Mouse (Mus musculus) CH12.LX (cell line): ENCODE measurements at regions not wholly inside any gene's neighbourhood (a gene's known extent, or its start where the extent isn't known, plus 50 kb on each side); places are given as distances from the start of the nearest gene placed in this dataset.

Experiments
- DNase-seq: peaks from one replicate; pipeline ENCODE4 v3.0.0-alpha.2; 2013; ENCODE audit errors: extremely low read depth
- H3K27ac ChIP-seq: 2 replicates; pipeline ENCODE4 v1.5.1; 2012; ENCODE audit warnings: low read depth, mild to moderate bottlenecking, control low read depth, moderate library complexity; ENCODE audit not compliant: insufficient read depth
- H3K27me3 ChIP-seq: replicated peaks from 2 replicates; pipeline ENCODE3; 2012; ENCODE audit warnings: inconsistent platforms
- H3K36me3 ChIP-seq, 2 experiments: replicated peaks in 1 of 2; 2 replicates each; pipeline versions ENCODE3 to v1.6.1; 2012; ENCODE audit warnings: inconsistent platforms in 1 of 2, low read length in 1 of 2, mild to moderate bottlenecking in 1 of 2, mixed read lengths in 1 of 2, moderate library complexity in 1 of 2; ENCODE audit not compliant: control insufficient read depth in 1 of 2, insufficient read depth in 1 of 2
- H3K4me1 ChIP-seq, 2 experiments: 2 replicates each; pipeline ENCODE4 v1.6.1; 2012; ENCODE audit warnings: inconsistent platforms in 1 of 2, moderate library complexity in 1 of 2; ENCODE audit not compliant: insufficient read depth in 2 of 2, control insufficient read depth in 1 of 2
- H3K4me2 ChIP-seq: 2 replicates; pipeline ENCODE4 v1.6.1; 2012; ENCODE audit warnings: low read depth, mild to moderate bottlenecking, control low read depth; ENCODE audit not compliant: poor library complexity, insufficient read depth, severe bottlenecking
- H3K4me3 ChIP-seq, 3 experiments: fragments of 150-350 bp in 1 of 3; sonication (generic) in 1 of 3; replicated peaks in 1 of 3; 2 replicates each; pipeline versions ENCODE3 to v1.5.1; 2011 to 2012; ENCODE audit warnings: low read depth in 2 of 3, low read length in 2 of 3, mild to moderate bottlenecking in 2 of 3, moderate library complexity in 2 of 3, control low read depth in 1 of 3, improper control_type of control experiment in 1 of 3, inconsistent platforms in 1 of 3, mixed read lengths in 1 of 3; ENCODE audit not compliant: poor library complexity in 1 of 3
- H3K79me2 ChIP-seq: replicated peaks from 2 replicates; pipeline ENCODE4 v1.6.1; 2012; ENCODE audit warnings: mild to moderate bottlenecking, moderate library complexity; ENCODE audit not compliant: control insufficient read depth, poor library complexity, insufficient read depth, severe bottlenecking; ENCODE audit errors: extremely low read depth
- H3K9ac ChIP-seq: 2 replicates; pipeline ENCODE4 v1.6.1; 2012; ENCODE audit warnings: low read depth, mild to moderate bottlenecking, control low read depth, moderate library complexity; ENCODE audit not compliant: insufficient read depth
- H3K9me3 ChIP-seq: replicated peaks from 2 replicates; pipeline ENCODE3; 2012; ENCODE audit warnings: low read length, inconsistent platforms, mixed read lengths
- CHD1 ChIP-seq: IDR thresholded peaks from 2 replicates; pipeline ENCODE4 v1.6.1; 2012; ENCODE audit warnings: low read depth, low read length, improper control_type of control experiment, inconsistent platforms
- CHD2 ChIP-seq: IDR thresholded peaks from 2 replicates; pipeline ENCODE4 v1.6.1; 2011; ENCODE audit warnings: low read length, improper control_type of control experiment
- CTCF ChIP-seq, 2 experiments: IDR thresholded peaks in 1 of 2; conservative IDR thresholded peaks in 1 of 2; 2 replicates each; pipeline ENCODE4 v1.5.1; 2011 to 2012; ENCODE audit warnings: low read depth in 2 of 2, low read length in 2 of 2, improper control_type of control experiment in 1 of 2, inconsistent platforms in 1 of 2, mild to moderate bottlenecking in 1 of 2, moderate library complexity in 1 of 2
- E2F4 ChIP-seq: IDR thresholded peaks from 2 replicates; pipeline ENCODE4 v1.6.1; 2011; ENCODE audit warnings: low read depth, low read length, improper control_type of control experiment; ENCODE audit not compliant: insufficient replicate concordance
- EP300 ChIP-seq: IDR thresholded peaks from 2 replicates; pipeline ENCODE4 v1.6.1; 2011; ENCODE audit warnings: low read length, improper control_type of control experiment
- ETS1 ChIP-seq: conservative IDR thresholded peaks from 2 replicates; pipeline ENCODE4 v1.6.1; 2012; ENCODE audit warnings: low read depth, mild to moderate bottlenecking, inconsistent platforms, low read length, improper control_type of control experiment, moderate library complexity
- HCFC1 ChIP-seq: IDR thresholded peaks from 2 replicates; pipeline ENCODE4 v1.6.1; 2012; ENCODE audit warnings: low read depth, mild to moderate bottlenecking, inconsistent platforms, low read length, improper control_type of control experiment
- JUN ChIP-seq: IDR thresholded peaks from 2 replicates; pipeline ENCODE4 v1.6.1; 2011; ENCODE audit warnings: low read depth, mild to moderate bottlenecking, low read length, improper control_type of control experiment, moderate library complexity; ENCODE audit not compliant: insufficient read depth
- JUND ChIP-seq: conservative IDR thresholded peaks from 2 replicates; pipeline ENCODE4 v1.6.1; 2011; ENCODE audit warnings: low read depth, low read length, improper control_type of control experiment
- MAX ChIP-seq: IDR thresholded peaks from 2 replicates; pipeline ENCODE4 v1.6.1; 2011; ENCODE audit warnings: low read length, improper control_type of control experiment
- MAZ ChIP-seq: IDR thresholded peaks from 2 replicates; pipeline ENCODE4 v1.6.1; 2012; ENCODE audit warnings: low read depth, mild to moderate bottlenecking, inconsistent platforms, low read length, improper control_type of control experiment, moderate library complexity
- MEF2A ChIP-seq: IDR thresholded peaks from 2 replicates; pipeline ENCODE4 v1.6.1; 2014; ENCODE audit warnings: low read depth, mild to moderate bottlenecking, inconsistent platforms, low read length, improper control_type of control experiment, borderline replicate concordance
- MXI1 ChIP-seq: IDR thresholded peaks from 2 replicates; pipeline ENCODE4 v1.6.1; 2011; ENCODE audit warnings: mild to moderate bottlenecking, low read depth, low read length, improper control_type of control experiment
- MYC ChIP-seq: IDR thresholded peaks from 2 replicates; pipeline ENCODE4 v1.6.1; 2011; ENCODE audit warnings: low read depth, mild to moderate bottlenecking, improper control_type of control experiment, low read length
- NELFE ChIP-seq: IDR thresholded peaks from 2 replicates; pipeline ENCODE4 v1.6.1; 2011; ENCODE audit warnings: low read depth, low read length, improper control_type of control experiment
- PAX5 ChIP-seq: IDR thresholded peaks from 2 replicates; pipeline ENCODE4 v1.6.1; 2012; ENCODE audit warnings: low read length, inconsistent platforms, mixed read lengths
- POLR2A ChIP-seq: IDR thresholded peaks from 2 replicates; pipeline ENCODE4 v1.6.1; 2011; ENCODE audit warnings: low read depth, mild to moderate bottlenecking, improper control_type of control experiment, low read length
- POLR2AphosphoS2 ChIP-seq: IDR thresholded peaks from 2 replicates; pipeline ENCODE4 v1.6.1; 2011; ENCODE audit warnings: low read depth, low read length, improper control_type of control experiment
- RCOR1 ChIP-seq: conservative IDR thresholded peaks from 2 replicates; pipeline ENCODE4 v1.6.1; 2012; ENCODE audit warnings: low read depth, mild to moderate bottlenecking, inconsistent platforms, low read length, improper control_type of control experiment
- SIN3A ChIP-seq: IDR thresholded peaks from 2 replicates; pipeline ENCODE4 v1.6.1; 2012; ENCODE audit warnings: low read length, improper control_type of control experiment, inconsistent platforms
- SMC3 ChIP-seq: IDR thresholded peaks from 2 replicates; pipeline ENCODE4 v1.6.1; 2011; ENCODE audit warnings: low read depth, low read length, improper control_type of control experiment
- TBP ChIP-seq: conservative IDR thresholded peaks from 2 replicates; pipeline ENCODE4 v1.6.1; 2011; ENCODE audit warnings: low read depth, low read length, improper control_type of control experiment
- TCF12 ChIP-seq: IDR thresholded peaks from 2 replicates; pipeline ENCODE4 v1.6.1; 2014; ENCODE audit warnings: low read depth, mild to moderate bottlenecking, inconsistent platforms, low read length, improper control_type of control experiment
- UBTF ChIP-seq: IDR thresholded peaks from 2 replicates; pipeline ENCODE4 v1.6.1; 2012; ENCODE audit warnings: low read depth, mild to moderate bottlenecking, inconsistent platforms, low read length, improper control_type of control experiment, moderate library complexity
- USF1 ChIP-seq: IDR thresholded peaks from 2 replicates; pipeline ENCODE4 v1.6.1; 2014; ENCODE audit warnings: low read depth, mild to moderate bottlenecking, inconsistent platforms, low read length, improper control_type of control experiment
- USF2 ChIP-seq: conservative IDR thresholded peaks from 2 replicates; pipeline ENCODE4 v1.6.1; 2011; ENCODE audit warnings: low read depth, low read length, improper control_type of control experiment
- ZC3H11A ChIP-seq: IDR thresholded peaks from 2 replicates; pipeline ENCODE4 v1.6.1; 2012; ENCODE audit warnings: low read depth, mild to moderate bottlenecking, inconsistent platforms, low read length, improper control_type of control experiment
- ZKSCAN1 ChIP-seq: IDR thresholded peaks from 2 replicates; pipeline ENCODE4 v1.6.1; 2012; ENCODE audit warnings: low read depth, inconsistent platforms, low read length, improper control_type of control experiment, borderline replicate concordance
- ZNF384 ChIP-seq: IDR thresholded peaks from 2 replicates; pipeline ENCODE4 v1.6.1; 2012; ENCODE audit warnings: low read depth, low read length, improper control_type of control experiment, inconsistent platforms
- dilution Hi-C: fragments of 300-500 bp; cut with MboI; formaldehyde crosslinking; loops from 2 replicates; pipeline ENCODE4 v1.14.3; 2020; ENCODE audit warnings: low sequenced_read_pairs; ENCODE audit not compliant: extremely low pct_unique_long_range_greater_than_20kb, extremely low pct_ligation_motif_present
- in situ Hi-C: fragments of 300-500 bp; cut with MboI; formaldehyde crosslinking; loops from 3 replicates; pipeline ENCODE4 v1.14.3; 2019; ENCODE audit warnings: low sequenced_read_pairs, low pct_ligation_motif_present, low pct_unique_long_range_greater_than_20kb, mixed read lengths

- H3K4me2 ChIP-seq, result no peak overlapping the region
Measured at GRCm38 (mm10) chr7:35948389-35948788, 145.6 kb upstream of the Zfp507 start.

GRCm38 (mm10) chr7:35941086-35941485 lies 138.3 kb upstream of the Zfp507 start:
- no peak for TF ChIP-seq POLR2AphosphoS2
- no peak for TF ChIP-seq MYC
- no peak for TF ChIP-seq CHD1
- no peak for TF ChIP-seq POLR2A
- no peak for TF ChIP-seq MXI1
- no peak for TF ChIP-seq TCF12
- no peak for TF ChIP-seq JUN
- TF ChIP-seq EP300, result no peak
- TF ChIP-seq ETS1, result no peak
- TF ChIP-seq UBTF, result no peak
- TF ChIP-seq JUND, result no peak
- no peak for TF ChIP-seq ZNF384
- no peak for TF ChIP-seq SIN3A
- no peak for TF ChIP-seq CTCF (conservative IDR thresholded peaks at IDR 0.05 in 1 of 2, IDR thresholded peaks at IDR 0.05 in 1 of 2; ENCODE audit: low read depth in 2 of 2, low read length in 2 of 2)
- no peak for TF ChIP-seq MAX
- TF ChIP-seq HCFC1, result no peak
- TF ChIP-seq PAX5, result no peak
- TF ChIP-seq NELFE, result no peak
- Histone ChIP-seq H3K79me2 (no peaks in the 10 kb centered on the region), H3K4me3 (no peak overlapping the region), H3K4me2 (no peak overlapping the region), H3K36me3 (no peaks in the 10 kb centered on the region), H3K9ac (no peak overlapping the region), H3K9me3 (peaks cover 78% of the 10 kb centered on the region), H3K4me1 (no peaks in the 10 kb centered on the region), H3K27me3 (no peaks in the 10 kb centered on the region), H3K27ac (no peak overlapping the region)
- dilution Hi-C loops (no loop called here), in situ Hi-C loops (no loop called here)
- no peak for DNase-seq

More at GRCm38 (mm10) chr7:35948389-35948788, 145.6 kb upstream of the Zfp507 start:
- no peak for DNase-seq
- Histone ChIP-seq H3K36me3 (no peaks in the 10 kb centered on the region), H3K27me3 (no peaks in the 10 kb centered on the region), H3K4me1 (no peaks in the 10 kb centered on the region), H3K9me3 (peaks cover 77% of the 10 kb centered on the region), H3K9ac (no peak overlapping the region), H3K79me2 (no peaks in the 10 kb centered on the region), H3K4me3 (no peak overlapping the region), H3K27ac (no peak overlapping the region)
- dilution Hi-C loops (no loop called here), in situ Hi-C loops (no loop called here)
- TF ChIP-seq ETS1 (no peak), POLR2A (no peak), CHD2 (no peak), MEF2A (no peak), TBP (no peak), USF1 (no peak), MAZ (no peak), NELFE (no peak), SMC3 (no peak), E2F4 (no peak), JUN (no peak), USF2 (no peak), RCOR1 (no peak), MAX (no peak), MXI1 (no peak), ZKSCAN1 (no peak), MYC (no peak), ZC3H11A (no peak), JUND (no peak), TCF12 (no peak)
